Mouse (Mus musculus): ENCODE measurements around the gene Nt5dc1.

Gene Nt5dc1

DNA sequence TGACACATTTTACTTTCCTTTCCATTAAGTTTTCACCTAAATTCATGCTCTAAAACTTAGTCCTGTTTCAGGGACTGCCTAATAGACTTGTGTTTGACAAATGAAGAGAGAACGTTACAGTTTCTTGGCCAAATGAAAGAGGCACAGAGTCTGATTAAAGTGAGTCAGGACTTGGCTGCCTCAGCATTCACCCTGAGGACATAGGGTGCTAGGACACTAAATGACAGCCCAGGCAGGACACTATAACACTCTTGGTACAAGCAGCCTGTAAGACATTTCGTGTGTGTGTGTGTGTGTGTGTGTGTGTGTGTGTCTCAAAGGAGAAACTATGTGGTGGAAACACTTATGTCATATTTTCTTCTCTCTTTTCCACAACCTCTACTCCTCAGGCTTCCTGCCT, 172.2 kb downstream of the Nt5dc1 start:
- no peak for DNase-seq (ENCODE audit: extremely low read depth, low read depth, low spot score)

GRCm38 (mm10) chr10:34244745-34245144, 173.6 kb downstream of the Nt5dc1 start:
- DNase-seq (ENCODE audit: extremely low read depth, low read depth, low spot score): no peak

DNA sequence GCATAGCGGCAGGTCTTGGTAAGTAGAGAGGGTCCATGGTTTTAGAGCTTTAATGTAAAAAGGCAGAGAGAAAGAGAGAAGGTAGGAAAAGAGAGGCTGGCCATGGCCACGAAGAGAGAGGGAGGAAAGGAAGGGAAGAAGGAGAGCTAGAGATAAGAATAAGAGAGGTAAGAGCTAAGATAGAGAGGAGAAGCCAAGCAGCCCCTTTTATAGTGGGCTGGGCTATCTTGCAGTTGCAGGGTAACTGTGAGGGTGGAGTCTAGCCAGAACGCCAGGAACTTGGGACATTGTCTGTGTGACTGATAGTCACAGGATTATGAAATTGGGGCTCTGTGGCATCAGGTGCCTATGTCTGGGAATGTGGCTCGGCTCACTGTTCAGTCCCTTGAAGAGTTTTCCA, 179.8 kb downstream of the Nt5dc1 start:
- no peak for DNase-seq (ENCODE audit: extremely low read depth, low read depth, low spot score)
